Mouse (Mus musculus) heart, adult 2 months (tissue): ENCODE measurements around the gene Filip1l.
"Not testable (repeated sequence)": the region's sequence is repeated elsewhere in the genome, so short reads cannot be mapped to it uniquely, and the experiment has no call there.

Experiments used
- CTCF ChIP-seq: fragments of 200-600 bp; IDR thresholded peaks from 2 replicates; pipeline ENCODE4 v1.8.1; 2022; ENCODE audit warnings: antibody characterized with exemption, mild to moderate bottlenecking, moderate library complexity
- POLR2A ChIP-seq: fragments of 200-500 bp; IDR thresholded peaks from 2 replicates; pipeline ENCODE4 v1.6.1; 2011; ENCODE audit warnings: mild to moderate bottlenecking, low read depth, low read length, control low read depth; ENCODE audit not compliant: insufficient read depth

GRCm38 (mm10) chr16:57391171-57391570 lies 38.3 kb downstream of the Filip1l start:
- not testable (repeated sequence) for TF ChIP-seq POLR2A, CTCF
